Mouse (Mus musculus): ENCODE results near the gene Mbtps2.

Gene Mbtps2

DNA sequence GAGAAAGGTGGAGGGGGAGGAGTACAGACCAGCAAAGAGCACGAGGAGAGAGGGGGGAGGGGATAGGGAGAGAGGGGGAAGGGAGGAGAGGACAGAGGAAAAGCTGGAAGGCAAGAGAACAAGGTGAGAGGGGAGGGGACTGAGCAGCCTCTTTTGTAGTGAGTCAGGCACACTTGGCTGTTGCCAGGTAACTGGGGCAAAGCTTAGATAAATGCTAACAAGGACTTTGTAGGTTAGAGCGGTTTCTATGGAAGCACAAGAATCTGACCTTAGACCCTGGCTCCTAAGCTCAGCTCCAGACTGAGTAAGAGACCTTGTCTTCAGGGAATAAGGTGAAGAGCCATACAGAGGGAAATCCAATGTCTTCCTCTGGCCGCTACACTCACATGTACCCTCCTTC lies 51.4 kb downstream of the Mbtps2 start:
- in situ Hi-C loops (cut with MboI; ENCODE audit: low sequenced_read_pairs): no loop called here

DNA sequence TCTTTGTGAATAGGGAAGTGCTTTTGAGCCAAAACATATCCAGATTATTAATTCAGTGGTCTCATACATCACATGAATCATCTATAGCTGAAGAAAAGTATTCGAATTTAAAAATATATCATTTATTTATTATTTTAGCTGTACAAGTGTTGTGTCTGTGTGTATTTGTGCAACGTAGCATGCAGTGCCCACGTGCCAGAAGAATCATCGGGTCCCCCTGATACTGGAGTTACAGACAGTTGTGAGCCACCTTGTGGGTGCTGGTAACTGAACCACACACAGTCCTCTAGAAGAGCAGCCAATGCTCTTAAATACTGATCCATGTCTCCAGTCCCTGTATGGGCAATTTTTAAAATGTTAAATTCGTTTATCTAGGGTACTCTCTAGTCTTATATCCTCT lies 92.1 kb downstream of the Mbtps2 start:
- in situ Hi-C loops (cut with MboI; ENCODE audit: low sequenced_read_pairs): no loop called here

DNA sequence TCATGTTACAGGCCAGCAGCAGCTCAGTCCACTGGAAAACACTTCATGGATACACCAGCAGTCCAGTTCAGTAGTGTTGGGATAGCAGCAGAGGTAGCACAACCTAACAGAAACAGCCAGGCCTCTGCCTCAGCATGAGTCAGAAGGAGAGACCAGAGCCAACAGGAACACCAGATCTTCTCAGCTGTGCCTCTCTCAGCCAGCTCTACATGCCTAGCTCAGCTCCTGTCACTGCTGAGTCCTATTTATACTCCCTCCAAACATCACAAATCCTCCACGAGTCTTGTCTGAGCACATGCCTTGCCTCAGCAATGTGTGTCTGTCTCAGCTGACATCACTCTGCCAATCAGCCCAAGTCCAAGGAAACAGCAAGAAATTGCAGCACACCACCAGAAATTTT lies 94.0 kb downstream of the Mbtps2 start:
- in situ Hi-C loops (cut with MboI; ENCODE audit: low sequenced_read_pairs): no loop called here

DNA sequence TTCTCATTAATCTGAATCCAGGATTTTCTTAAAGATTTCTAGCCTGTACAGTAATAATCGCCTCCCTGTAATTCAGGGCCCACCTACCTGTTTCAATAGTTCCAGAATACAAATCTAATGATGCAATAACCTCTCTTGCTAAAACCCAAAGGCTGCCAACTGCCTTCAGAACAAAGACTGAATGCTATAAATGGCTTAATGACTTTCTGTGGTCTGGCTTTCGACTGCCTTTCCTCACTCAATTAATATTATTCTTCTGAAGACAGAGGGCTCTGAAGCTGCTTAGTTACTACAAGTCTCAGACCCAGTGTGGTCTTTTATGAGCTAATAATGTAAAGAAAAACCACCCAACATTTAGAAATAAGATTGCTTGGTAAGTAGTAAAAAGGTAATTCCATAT lies 96.6 kb downstream of the Mbtps2 start:
- in situ Hi-C loops (cut with MboI; ENCODE audit: low sequenced_read_pairs): no loop called here

DNA sequence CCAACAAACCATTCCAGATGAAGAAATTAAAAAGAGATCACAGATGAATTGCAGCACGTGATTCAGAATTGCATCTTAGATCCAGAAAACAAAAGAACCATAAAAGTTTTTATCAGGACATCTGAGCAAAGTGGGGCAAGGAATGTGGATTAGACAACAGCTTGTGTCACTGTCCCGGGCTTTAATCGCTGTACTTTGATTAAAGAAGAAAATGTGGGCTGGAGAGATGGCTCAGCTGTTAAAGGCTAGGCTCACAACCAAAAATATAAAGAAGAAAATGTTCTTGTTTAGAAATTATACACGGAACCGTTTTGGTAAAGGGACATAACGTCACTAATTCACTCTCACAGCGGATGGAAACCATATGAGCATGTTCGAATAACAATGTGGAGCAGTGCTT lies 98.5 kb downstream of the Mbtps2 start:
- in situ Hi-C loops (cut with MboI; ENCODE audit: low sequenced_read_pairs): no loop called here

DNA sequence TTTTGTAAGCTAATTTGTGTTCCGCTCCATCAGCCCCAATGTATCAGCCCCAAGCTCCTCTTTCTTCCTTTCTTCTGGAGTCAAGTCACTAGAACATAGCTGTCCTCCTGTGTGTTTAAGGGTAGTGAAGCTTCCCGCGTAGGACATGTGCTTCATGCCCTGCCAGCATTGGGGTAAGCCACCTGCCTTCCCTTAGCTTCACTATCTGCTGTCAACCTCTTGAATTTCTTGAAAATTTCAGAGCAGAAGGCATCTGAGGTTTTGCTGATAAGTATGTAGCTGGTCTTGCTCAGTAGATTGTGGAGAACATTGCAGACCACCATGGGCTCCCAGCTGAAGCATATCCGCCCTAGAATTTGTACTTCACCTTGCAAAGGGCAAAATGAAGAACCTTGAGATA lies 105.4 kb downstream of the Mbtps2 start:
- in situ Hi-C loops (cut with MboI; ENCODE audit: low sequenced_read_pairs): loop anchor here (25.0 kb wide), 1 partner anchor 94 kb away; the partner anchor contains the start of gene Mbtps2

DNA sequence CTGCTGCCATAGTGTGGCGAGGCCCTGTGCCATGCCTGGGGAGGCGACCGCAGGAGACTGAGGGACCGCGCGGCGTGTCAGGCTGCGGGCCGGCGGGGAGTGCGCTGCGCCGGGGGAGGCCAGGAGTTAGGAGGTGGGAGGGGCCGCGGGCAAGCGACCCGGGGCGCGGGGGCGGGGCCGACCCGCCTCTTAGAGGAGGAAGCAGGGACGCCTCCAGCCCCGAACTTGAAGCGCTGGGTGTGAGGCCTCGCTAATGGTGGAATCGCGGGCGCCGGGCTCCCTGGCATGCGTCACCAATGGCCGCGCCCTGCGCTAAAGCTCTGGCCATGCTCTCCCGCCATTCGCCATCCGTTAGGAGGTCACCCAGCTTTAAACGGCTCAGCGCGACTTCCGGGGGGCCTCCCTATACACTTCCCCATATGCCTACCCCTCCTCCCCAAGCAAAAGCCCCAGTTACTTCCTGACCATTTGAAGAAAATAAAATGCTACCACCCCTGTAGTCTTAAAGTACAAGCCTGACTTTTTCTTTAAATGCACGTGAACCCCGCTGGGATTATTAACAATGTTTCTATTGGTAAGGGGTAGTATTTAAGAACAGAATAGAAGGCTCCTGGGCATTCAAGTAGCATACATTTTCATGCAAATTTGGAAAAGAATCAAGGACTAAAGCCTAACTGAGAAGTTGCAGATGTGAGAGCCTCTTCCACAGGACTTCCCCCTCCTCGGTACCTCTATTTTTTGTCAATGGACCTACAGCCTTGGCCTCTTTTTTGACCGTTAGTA lies 106.4 kb downstream of the Mbtps2 start, which contains the start of gene Sms:
Gene Sms, minus strand, starts transcription at position 344 of the 783 bp plus-strand sequence.
- in situ Hi-C loops (cut with MboI; ENCODE audit: low sequenced_read_pairs): loop anchor here (25.0 kb wide), 1 partner anchor 95 kb away; the partner anchor contains the start of gene Mbtps2

DNA sequence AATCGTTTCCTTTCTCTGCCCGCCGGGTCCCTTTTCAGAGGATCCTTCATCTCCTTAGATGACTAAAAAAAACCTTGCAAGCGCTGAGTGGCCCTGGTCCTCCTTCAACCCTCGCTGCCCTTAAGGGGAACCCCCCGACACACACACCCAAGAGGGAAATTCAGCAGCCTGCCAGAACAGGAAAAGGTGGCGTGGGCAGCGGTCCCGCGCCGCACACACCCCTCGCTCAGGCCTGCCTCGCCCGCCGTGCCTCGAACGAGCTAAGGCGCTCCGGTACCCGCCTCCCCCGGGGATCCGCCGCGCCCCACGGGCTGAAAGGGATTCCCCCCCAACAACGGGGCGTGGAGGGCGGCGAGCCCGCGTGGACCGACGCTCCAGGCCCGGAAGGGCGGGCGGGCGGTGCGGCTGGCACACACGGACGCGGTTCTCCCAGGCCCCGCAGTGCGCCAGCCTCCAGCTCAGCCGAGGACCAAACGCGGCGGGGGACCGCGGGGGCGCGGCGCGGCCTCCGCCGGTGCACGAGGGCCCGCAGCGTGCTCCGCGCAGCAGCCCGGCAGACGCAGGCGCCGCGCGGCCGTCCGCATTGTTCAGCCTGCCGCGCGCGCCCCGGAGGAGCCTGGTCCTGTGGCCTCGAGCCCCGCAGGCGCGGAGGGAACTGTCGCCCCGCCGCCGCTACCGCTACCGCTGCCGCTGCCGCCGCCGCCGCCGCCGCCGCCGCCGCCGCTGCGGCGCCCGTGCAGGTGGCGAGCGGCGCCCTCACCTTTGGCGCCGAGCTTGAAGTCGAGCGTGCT lies 107.2 kb downstream of the Mbtps2 start:
- in situ Hi-C loops (cut with MboI; ENCODE audit: low sequenced_read_pairs): loop anchor here (25.0 kb wide), 1 partner anchor 96 kb away; the partner anchor contains the start of gene Mbtps2

DNA sequence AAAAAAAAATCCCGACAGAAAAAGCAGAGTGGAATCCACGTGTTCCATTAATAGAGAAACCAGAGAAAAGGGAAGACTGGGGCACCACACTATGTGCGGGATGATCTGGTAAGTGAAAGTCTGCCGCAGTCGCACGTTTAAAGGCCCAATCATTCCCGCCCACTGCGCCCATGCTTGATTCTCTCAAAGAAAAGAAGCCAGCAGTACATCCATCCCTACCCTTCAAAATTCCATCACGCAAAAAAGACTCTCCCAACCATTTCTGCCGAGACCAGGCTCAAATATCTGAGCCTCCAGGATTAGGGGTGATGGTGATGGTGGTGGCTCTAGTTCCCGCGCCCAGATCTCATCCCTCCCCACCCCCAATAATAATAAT lies 107.8 kb downstream of the Mbtps2 start:
- in situ Hi-C loops (cut with MboI; ENCODE audit: low sequenced_read_pairs): loop anchor here (25.0 kb wide), 1 partner anchor 97 kb away; the partner anchor contains the start of gene Mbtps2

DNA sequence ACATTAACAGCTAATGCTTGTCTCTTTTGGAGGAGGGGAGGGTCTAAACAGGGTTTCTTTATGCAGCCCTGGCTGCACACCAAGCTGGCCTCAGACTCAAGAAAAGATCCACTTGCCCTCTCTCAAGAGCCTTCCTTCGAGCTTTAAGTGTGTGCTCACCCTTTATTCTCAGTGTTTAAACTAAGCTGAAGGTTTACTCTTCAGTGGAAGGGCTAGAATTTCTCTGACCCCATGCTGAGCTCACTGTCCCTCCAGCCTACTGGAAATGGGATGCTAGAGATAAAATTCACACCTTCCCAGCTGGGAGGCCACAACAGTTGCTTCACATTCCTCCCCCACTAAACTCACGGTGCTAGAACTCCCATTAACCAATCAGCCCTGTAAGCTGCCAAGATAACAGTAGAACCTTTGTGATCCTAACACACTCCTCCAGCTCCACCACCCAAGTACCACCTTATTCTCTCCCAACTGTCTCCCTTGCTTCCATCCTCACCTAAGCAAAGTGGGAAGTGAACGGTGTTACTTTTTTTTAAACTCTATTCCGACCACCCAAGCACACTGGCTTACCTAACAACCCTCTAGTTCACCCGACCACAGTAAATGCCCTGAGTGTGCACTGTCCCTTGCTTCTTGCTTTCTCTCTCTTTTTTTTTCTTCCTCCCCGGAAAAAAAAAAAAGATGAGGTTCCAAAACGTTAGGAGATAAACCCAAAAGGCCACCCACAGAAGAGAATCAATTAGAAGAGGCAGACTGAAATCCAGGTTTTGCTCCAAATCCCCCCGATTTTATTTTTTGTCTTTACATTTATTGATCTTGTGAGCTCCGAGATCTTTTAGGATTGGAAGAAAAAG lies 108.4 kb downstream of the Mbtps2 start:
- in situ Hi-C loops (cut with MboI; ENCODE audit: low sequenced_read_pairs): loop anchor here (25.0 kb wide), 1 partner anchor 97 kb away; the partner anchor contains the start of gene Mbtps2

DNA sequence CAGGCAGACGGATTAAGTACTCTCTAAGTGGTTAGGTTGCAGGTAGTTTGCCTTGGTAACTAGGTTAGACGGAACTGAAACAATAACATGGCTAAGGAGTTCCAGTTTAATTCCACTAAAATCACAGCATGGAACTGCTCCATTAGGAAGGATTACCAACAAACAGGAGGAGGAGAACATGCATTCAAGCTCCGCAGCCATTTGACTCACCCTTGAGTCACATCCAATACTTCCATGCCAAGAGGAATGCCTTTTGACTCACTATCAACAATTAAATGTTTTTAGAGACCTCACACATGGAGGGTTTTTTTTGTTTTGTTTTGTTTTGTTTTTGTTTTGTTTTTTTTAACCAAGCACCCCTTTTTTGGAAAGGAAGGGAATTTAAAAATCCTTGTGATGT lies 109.7 kb downstream of the Mbtps2 start:
- in situ Hi-C loops (cut with MboI; ENCODE audit: low sequenced_read_pairs): loop anchor here (25.0 kb wide), 1 partner anchor 98 kb away; the partner anchor contains the start of gene Mbtps2

DNA sequence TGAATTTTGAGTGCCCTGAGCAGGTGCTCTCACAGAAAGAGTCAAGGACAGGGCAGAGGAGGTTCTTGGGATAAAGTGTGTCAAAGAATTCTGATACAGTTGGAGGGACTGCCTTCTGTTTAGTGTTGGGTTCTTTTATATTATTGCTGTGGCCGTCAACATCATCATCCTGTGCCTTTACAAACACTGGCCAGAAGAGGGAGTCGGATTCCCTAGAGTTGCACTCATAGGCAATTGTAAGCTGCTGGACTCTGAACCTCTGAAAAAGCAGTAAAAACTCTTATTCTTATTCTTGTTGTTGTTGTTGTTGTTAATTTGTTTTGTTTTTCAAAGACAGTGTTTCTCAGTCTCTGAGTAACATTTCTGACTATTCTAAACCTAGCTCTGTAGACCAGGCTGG lies 111.8 kb downstream of the Mbtps2 start:
- in situ Hi-C loops (cut with MboI; ENCODE audit: low sequenced_read_pairs): loop anchor here (25.0 kb wide), 1 partner anchor 101 kb away; the partner anchor contains the start of gene Mbtps2

Data from CH12F3 (cell line).